Mouse (Mus musculus) retina, embryonic 14.5 days (tissue): ENCODE measurements at regions not wholly inside any gene's neighbourhood (a gene's known extent, or its start where the extent isn't known, plus 50 kb on each side); places are given as distances from the start of the nearest gene placed in this dataset.
"Not testable (repeated sequence)": the region's sequence is repeated elsewhere in the genome, so short reads cannot be mapped to it uniquely, and the experiment has no call there.

ENCODE experiments used
- DNase-seq: peaks from one replicate; pipeline ENCODE4 v3.0.0-alpha.2; 2015; ENCODE audit warnings: low spot score

DNA sequence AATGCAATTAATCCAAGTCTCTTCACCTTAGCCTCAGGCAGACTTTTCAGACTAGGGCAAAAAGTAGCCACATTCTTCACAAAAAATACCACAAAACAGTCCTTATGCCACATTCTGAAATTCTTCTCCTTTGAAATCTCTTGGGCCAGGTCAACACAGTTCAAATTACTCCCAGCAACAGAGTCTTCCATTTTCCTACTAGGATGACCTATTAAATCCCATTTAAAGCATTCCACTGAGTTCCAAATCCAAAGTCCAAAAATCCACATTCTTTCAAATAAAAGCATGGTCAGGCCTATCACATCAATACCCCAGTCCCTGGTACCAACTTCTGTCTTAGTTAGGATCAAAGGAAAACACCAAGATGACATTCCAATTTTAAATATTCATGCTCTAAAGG is 721.4 kb downstream of the Rapgef2 start:
- DNase-seq, result not testable (repeated sequence)
